Mouse (Mus musculus): Measurements from ENCODE around the gene Efna3.

The Efna3 gene

DNA sequence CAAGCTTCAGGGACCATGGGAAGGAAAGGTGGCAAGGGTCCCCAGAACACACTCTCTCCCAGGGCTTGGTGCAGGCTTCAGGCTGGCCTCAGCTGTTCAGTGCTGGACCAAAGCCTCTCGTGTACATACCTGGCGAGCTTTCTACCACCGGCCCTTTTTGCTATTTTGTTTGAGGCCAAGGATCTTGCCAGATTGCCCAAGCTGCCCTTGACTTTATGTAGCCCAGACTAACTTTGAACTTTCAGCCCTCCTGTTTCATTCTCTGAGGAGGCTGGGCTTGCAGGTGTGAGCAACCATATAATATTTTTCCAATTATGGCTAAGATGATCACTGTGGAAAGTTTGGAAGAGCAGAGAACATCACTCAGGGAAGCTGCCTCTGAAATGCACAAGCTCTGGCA is 38.5 kb downstream of the Efna3 start:
- ATAC-seq (ENCODE audit: low TSS enrichment), result no peak

DNA sequence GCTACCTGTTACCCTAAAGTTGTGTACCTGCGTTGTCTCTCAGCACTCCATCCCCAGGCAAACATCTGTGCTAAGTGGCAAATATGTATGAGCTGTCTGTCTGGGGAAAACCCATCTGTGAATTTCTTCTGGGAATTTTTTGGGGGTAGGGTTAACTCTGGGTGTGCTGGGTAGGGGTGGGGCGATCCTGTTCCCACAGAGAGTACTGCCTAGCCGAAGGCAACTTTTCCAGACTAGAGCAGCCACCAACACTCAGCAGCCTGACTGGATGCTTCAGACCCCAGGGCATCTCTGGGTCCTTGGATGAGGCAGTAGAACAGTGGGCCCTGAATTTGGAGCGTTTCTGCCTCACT is 40.5 kb downstream of the Efna3 start:
- no peak for ATAC-seq (ENCODE audit: low TSS enrichment)

DNA sequence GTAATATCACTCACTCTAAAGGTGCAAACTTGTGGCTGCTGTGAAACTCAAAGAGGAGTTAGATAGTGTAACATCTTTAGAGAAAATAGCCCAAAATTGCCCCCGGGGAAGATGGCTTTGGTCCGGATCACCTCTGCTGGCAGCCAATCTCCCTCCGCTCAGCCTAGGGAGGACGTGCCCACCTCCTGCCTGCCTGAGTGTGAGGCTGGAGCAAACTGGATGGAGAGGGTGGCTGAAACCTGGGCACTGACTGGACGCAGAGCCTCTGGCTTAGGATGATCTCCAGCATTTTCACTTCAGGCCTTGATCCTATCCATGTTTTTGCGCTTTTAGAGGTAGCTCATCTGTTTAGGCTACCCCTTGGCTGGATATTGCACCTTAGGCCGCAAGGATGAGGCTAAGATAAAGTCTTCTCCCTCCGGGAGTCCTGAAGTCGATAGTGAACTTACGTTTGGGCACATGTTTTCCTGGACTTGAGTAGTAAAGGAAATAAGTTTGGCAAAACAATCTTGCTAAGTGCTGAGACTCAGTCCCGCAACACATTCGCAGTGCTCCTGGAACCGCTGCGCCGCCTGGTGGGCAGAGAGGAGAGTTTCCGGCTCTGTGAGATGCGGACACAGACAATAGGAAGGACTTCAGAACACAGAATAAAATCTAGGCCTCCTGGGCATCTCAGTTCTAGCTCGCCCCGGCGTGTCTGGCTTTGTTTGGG is 41.0 kb downstream of the Efna3 start:
- ATAC-seq (ENCODE audit: low TSS enrichment), result peak; percentile 55

DNA sequence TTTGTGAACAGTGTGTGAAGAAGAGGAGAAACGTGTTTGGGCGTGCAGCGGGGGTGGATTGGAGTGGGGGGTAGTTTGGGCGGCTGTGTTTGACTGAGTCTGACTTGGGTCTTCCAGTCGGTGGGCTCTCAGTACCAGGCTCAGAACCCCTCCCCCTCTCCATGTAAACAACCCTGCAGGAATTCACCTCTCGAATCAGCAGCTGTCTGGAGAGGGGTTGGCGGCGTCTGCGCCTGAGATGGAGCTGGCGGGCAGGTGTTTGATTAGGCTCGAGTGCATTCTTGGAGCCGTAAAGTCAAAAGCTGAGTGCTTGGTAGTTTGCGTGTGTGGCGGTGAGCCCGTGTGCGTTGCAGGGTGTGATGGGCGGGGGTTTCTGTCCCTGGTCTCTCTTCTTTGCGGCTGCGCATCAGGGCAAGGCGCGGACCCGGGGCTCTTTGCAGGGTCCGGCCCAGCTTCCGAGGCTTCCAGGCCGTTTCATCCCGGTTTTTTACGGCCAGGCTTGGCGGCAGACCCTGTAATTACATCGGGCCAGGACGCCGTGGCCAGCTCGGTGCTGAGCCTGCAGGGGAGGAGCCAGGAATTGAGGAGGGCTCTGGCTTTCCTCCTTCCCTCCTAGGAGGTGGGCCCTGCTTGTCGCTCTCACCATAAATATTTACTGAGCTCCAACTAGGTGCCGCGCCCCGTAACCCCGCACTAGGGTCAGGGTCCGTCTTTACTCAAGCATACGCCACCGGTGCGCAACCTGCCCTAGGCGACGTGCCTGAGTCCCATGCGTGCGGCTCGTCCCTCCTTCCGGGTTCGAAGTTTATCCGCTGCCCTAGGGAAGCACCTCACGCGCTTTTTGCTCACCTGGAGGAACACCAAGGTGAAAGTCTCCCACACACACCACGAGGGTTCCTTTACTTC is 41.9 kb downstream of the Efna3 start, which contains the start of gene Efna1:
Gene Efna1 (minus strand): TSS at position 537 of the 906 bp plus-strand sequence.
- 0 out of 2 replicates have a peak, but pooled peaks have one; percentile 9 for ATAC-seq (ENCODE audit: low TSS enrichment)

DNA sequence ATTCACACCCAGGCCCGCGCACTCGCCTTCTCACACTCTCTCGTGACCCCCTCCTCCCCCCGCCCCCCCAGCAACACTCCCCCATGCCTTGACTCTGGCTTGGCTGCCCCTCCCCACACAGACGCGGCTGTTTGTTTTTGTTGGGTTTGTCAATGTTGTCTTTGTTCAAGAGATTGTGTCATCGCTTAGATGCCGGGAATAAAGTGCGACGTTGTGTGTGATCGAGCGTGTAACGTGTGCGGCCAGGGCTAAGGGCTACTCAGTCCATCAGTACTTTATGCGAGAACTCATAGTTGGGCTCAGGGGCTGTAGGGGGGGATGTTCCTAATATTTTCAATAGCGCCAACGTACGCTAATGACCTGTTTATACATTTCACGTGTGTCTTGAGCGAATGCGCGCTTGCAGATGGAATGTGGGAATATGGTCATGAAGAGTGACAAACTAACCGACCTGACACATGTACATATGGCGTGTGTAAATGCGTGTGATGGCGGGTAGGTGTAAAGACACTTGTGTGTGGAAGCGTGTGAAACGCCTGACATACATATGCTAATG is 42.6 kb downstream of the Efna3 start:
- no peak for ATAC-seq (ENCODE audit: low TSS enrichment)

DNA sequence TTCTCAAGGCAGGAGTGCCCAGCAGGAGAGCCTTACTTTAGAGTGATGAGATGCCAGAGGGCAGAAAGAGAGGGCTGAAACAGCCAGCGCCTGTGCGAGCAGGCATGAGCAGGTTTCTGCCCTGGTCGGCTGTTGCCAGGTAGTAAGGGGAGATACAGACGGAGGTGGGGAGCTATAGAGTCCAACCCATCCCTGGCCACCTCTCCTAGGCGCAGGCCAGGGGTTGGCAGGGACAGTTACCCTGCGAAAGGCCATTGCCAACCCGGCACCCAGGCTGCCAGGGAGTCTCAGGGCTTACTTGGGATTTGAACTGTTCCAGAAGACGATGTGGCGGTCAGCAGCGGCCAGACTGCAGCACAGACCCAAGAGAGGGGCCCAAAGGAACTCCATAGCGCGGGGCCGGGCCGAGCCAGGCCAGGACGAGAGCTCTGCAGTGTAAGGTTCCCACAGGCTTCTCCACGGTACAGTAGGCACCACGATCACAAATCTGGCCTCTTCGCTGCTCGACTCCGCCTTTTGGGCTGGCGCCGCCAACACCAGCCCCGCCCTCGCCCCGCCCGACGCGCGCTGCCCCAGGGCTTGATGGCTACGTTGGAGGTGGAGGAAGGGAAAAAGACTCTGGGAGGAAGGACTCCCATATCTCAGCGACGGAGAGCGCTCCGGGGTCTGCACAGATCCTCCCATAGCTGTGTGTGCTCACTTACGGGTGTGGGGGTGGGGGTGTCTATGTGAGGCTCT is 43.4 kb downstream of the Efna3 start:
- peak; percentile 74 for ATAC-seq (ENCODE audit: low TSS enrichment)

DNA sequence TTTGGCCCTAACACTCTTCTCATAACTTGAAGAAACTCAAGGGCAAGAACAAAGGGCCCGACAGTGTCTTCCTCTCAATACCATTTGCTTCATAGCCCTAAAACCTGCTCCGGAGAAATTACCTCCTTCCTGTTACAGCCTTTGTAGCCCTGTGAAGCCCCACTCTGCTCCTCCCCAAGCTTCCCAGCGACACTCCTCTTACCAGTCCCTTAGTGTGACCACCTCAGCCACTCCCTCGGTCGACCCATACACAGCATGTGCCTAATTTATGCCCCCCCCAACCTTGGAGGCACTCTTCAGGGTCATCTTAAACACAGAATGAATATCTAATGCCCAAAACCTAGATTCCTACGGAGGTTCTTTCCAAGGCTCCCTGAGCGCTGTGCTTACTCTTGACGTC is 44.1 kb downstream of the Efna3 start:
- ATAC-seq (ENCODE audit: low TSS enrichment), result no peak

DNA sequence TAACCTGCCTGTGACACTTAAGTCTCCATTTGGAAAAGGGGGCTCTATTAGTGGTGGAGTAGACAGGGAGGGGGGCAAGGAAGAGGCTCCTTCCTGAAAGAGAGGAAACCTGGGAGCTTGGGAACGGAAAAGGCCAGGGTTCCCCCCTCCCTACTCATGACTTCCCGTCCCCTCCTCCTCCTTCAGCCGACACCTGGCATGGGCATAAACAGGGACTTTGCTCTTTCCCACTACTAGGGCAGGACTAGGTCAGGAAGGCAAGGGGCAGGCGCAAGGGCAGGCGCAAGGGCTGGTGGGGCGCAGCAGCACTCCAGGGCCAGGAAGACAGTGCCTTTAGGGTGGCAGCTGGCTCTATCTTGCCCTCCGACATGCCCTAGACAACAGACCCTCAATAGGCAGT is 44.7 kb downstream of the Efna3 start:
- no peak for ATAC-seq (ENCODE audit: low TSS enrichment)

DNA sequence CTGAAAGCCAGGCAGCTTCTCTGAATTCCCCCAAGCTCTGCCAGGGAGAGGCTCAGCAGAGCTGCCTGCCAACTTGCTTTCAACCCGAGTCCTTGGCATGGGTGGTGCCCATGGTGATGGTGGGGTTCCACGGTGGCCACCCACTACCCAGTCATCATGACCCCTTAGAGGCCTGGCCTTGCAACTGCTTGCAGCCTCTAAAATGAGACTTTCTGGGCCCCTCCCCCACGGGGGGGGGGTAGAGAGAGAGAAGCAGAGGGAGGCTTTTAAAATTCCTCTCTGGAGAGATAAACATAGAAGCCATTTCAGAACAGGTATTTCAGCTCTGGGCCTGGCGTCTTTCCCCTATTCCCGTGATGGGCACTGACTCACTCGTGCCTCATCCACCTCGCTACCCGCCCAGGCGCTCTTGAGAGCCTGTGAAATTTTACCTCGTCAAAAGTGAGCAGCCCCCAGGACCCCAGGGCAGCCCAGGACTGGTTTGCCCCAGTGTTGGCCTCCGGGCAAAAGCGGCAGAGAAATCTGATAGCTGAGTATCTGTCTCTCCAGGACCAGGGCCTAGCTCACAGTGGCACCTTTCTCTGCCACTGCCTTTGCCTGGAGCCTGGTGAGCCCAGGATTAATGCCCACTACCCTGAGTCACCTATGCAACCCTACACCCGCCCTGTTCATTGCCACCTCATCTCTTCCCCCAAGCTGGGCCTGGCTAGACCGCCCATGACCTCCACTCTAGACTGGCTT is 45.3 kb downstream of the Efna3 start:
- no peak for ATAC-seq (ENCODE audit: low TSS enrichment)

DNA sequence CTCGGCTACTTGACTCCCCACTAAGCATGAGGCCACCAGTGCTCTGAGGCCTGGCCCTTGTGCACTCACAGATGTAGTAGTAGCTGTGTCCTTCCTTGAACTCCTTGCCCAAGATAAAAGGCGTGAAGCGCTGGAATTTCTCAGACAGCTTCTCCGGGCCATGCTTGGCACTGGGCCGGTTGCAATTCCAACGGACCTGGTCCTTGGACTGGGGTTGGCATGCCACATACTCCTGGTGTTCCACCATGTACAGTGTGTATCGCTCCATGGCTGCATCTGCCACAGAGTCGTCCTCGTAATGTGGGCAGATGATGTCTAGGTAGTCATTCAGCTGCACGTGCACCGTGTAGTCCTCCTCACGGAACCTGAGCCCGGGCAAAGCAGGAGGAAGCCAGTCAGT is 46.7 kb downstream of the Efna3 start:
- no peak for ATAC-seq (ENCODE audit: low TSS enrichment)

DNA sequence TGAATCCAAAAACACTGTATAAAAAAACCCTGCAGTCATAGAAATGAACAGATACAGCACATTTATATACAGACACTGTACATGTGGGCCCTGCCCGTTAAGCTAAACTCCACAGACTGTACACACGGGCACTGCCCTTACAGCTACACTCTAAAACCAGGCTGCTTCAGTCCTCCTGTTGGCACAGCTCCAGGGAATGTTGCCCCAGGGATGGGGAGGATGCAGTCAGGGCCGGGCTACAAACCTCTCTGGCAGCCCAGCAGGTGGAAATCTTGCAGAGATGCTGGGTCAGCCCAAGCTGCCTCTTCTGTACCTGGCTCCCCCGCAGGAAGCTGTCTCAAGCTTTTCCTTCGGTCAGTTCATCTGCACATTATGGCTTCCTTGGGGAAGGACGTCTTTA is 51.0 kb downstream of the Efna3 start:
- no peak for ATAC-seq (ENCODE audit: low TSS enrichment)

DNA sequence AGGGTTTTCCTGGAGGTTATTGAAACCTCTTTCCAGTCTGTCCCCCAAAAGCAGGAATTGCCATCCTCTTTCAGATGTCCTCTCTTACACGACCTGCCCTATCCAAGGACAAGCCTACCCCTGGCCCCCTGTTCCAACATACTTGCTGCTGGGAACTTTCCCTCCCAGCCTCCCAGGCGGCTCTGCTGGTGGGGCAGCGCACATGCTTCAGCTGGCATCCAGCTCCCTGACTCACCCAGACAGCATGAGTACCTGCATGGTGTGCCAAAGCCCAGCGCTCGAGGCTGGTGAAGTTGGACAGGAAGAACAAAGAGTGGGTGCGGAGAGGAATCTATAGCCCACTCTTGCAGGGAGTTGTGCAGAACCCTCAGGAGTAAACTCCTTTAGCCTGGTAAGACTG is 51.9 kb downstream of the Efna3 start:
- peak; percentile 62 for ATAC-seq (ENCODE audit: low TSS enrichment)

DNA sequence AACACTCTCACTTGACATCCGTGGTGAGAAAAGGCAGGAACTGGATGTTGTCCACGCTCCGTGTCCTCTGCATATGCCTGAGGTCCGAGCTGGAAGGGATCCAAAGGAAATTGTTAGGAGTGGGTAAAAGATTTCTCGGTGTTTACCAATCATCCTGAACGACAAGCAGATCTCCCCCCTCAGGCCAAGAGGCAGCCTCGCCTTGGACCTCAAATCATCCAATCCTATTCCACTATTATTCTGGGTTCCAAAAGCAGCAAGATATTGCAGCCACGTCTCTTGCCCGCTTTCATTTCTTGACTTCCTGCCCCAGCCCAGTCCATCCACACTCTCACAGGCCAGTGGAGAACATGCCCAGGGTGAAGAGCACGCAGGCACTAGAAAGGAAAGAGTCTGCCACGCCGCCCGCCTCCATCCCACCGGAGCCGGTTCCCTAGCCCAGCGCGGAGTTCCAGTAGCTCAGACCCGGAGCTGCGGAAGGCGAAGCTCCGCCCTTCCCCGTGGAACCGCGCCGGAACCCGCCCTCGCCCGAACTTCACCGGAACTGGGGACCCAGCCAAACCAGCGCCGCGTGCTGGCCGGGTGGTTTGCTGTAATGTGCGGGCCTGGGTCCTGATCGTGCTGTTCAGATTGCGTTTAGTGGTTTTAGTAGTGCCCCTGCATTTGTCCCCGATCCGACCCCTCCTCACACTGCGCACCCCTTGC is 52.6 kb downstream of the Efna3 start, which contains the start of gene Slc50a1:
Gene Slc50a1 (minus strand): TSS at position 520 of the 705 bp plus-strand sequence.
- peak; percentile 70 for ATAC-seq (ENCODE audit: low TSS enrichment)

DNA sequence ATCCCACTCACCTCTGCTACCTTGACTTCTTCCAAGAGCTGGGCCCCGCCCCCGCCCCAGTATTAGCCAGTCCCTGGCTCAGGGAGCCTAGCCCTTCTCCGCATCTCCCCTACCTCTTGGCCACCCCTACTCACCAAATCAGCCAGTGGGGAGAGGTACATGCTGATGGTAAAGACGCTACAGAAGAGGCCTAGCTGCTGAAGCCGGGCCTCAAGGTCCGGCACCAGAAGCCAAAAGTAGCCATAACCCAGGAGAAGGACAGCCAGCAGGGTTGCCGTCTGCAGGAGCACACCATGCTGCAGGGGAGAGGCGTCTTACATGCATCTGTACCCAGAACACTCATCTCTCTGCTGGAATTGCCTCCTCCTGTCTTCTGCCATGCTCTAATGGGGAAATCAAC is 53.8 kb downstream of the Efna3 start:
- ATAC-seq (ENCODE audit: low TSS enrichment), result no peak

DNA sequence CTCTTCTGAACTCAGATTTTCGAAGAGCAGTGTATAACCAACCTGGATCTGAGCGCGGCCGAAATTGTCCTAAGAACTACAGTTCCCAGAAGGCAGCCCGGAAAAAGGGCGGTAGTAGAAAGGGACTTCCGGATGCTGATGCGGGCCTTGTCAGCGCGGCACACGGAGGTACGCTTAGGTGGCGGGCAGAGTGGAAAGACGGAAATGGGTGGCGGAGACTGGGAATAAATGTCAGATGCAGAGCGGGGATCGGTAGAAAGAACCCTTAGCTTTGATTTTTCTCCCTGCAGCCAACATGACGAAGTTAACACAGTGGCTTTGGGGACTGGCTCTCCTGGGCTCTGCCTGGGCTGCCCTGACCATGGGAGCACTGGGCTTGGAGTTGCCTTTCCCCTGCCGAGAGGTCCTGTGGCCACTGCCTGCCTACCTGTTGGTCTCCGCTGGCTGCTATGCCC is 56.3 kb downstream of the Efna3 start:
- ATAC-seq (ENCODE audit: low TSS enrichment), result peak; percentile 79

All from frontal cortex, adult (tissue).